Mouse (Mus musculus): ENCODE data around the gene Rab3gap2.

GRCm38 (mm10) chr1:185203909-185204661 is at the start of gene Rab3gap2:
- peak; percentile 81 for TF ChIP-seq POLR2A (IDR thresholded peaks at IDR 0.05; ENCODE audit: low read depth, low read length)
- no peak for TF ChIP-seq CTCF (IDR thresholded peaks at IDR 0.05; ENCODE audit: extremely low read depth, insufficient read length, insufficient replicate concordance, low read depth, low read length)
